Comparison of ENCODE assay signal across 9 mouse cellular contexts in the genomic region with DNA sequence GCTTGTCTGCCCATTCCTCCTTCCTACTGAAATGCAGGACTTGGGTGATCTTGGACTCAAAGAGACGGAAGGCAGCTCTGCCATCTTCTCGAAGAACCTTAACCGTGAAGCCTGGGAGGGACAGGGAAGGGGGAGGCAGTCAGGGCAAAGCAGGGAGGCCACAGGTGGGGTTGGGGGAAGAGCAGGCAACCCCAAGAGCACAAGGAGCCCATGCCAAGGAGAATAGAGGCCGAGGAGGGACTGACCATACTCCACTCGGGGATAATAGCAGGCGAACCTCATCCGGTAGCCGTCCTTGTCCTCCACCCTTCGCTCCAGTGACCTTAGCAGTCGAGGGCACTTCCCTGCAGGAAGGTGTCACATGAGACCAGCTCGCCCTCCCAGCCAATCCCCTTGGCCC. TPM values are rescaled to one million over a fixed set of nuclear protein-coding genes. Genes with fewer than 3 reads are reported as not detected.
"Had no signal": no experiment of that assay in that cellular context is flagged by ENCODE, and none has a peak within 500 bp of the region (broad histone marks: within the 10 kb centered on the region; RNA-seq: fewer than 3 reads in every experiment).

No protein-coding gene starts in this region.

RNA-seq across cellular contexts. Expression of a gene that starts 14.5 kb away (rescaled TPM):
- polyA plus RNA-seq: heart, embryonic 10.5 days; heart, embryonic 11.5 days; hindbrain, embryonic 10.5 days; hindbrain, embryonic 11.5 days; hindbrain, embryonic 12.5 days; hindbrain, embryonic 13.5 days; hindbrain, embryonic 14.5 days; kidney, embryonic 14.5 days had no signal

RNA-seq across cellular contexts. Expression of a gene that starts 58.8 kb away (rescaled TPM):
- polyA plus RNA-seq: inflammation-experienced regulatory T-cells, adult 6 months had no signal
